Mouse (Mus musculus) heart, embryonic 12.5 days (tissue): ENCODE measurements around the gene Adck1. TPM values are rescaled to one million over a fixed set of nuclear protein-coding genes. Genes with fewer than 3 reads are reported as not detected.
A peak's percentile ranks its signal among the peaks of the same experiment; 100 is the strongest.
"Not testable (repeated sequence)": the region's sequence is repeated elsewhere in the genome, so short reads cannot be mapped to it uniquely, and the experiment has no call there.

Experiments used
- ATAC-seq: fragments of 200-750 bp; cut with Nextera tagmentation; 2 replicates; pipeline ENCODE4 v1.8.0; 2017; ENCODE audit warnings: moderate TSS enrichment, moderate library complexity; ENCODE audit not compliant: insufficient number of reproducible peaks, low FRiP score
- H3K27ac ChIP-seq: fragments of 300-500 bp; sonication (generic); 2 replicates; pipeline ENCODE4 v1.5.1; 2016; ENCODE audit warnings: mild to moderate bottlenecking, moderate library complexity; ENCODE audit not compliant: poor library complexity, severe bottlenecking
- H3K27me3 ChIP-seq: fragments of 300-500 bp; sonication (generic); replicated peaks from 2 replicates; pipeline ENCODE4 v1.6.1; 2016; ENCODE audit warnings: mild to moderate bottlenecking, moderate library complexity
- H3K36me3 ChIP-seq: fragments of 300-500 bp; sonication (generic); 2 replicates; pipeline ENCODE4 v1.6.1; 2016; ENCODE audit warnings: mild to moderate bottlenecking, moderate library complexity
- H3K4me1 ChIP-seq: fragments of 300-500 bp; sonication (generic); replicated peaks from 2 replicates; pipeline ENCODE4 v1.6.1; 2016; ENCODE audit warnings: mild to moderate bottlenecking
- H3K4me2 ChIP-seq: fragments of 300-500 bp; sonication (generic); 2 replicates; pipeline ENCODE4 v1.6.1; 2016; ENCODE audit warnings: mild to moderate bottlenecking, moderate library complexity
- H3K4me3 ChIP-seq: fragments of 300-500 bp; sonication (generic); 2 replicates; pipeline ENCODE4 v1.5.1; 2016; ENCODE audit warnings: mild to moderate bottlenecking
- H3K9ac ChIP-seq: fragments of 300-500 bp; sonication (generic); 2 replicates; pipeline ENCODE4 v1.6.1; 2016; ENCODE audit warnings: mild to moderate bottlenecking, moderate library complexity
- H3K9me3 ChIP-seq: fragments of 300-500 bp; sonication (generic); replicated peaks from 2 replicates; pipeline ENCODE4 v1.6.1; 2016; ENCODE audit warnings: mild to moderate bottlenecking, moderate library complexity
- WGBS: fragments of 180-500 bp; shearing (Covaris S2); methylation state at CpG from one replicate; pipeline ENCODE4 v1.1.7; 2016; 5-methylcytosine and 5-hydroxymethylcytosine counted together
- polyA plus RNA-seq: library from polyadenylated mRNA; unstranded; fragments of >200 nt; fragmentation: Nextera tagmentation; extraction: Ambion mirVana; gene quantifications from 2 replicates; pipeline ENCODE4 v1.2.1, GENCODE M21; 2016

Adck1 gene
- polyA plus RNA-seq, result 17.2 and 19.6 TPM in 2 replicates

DNA sequence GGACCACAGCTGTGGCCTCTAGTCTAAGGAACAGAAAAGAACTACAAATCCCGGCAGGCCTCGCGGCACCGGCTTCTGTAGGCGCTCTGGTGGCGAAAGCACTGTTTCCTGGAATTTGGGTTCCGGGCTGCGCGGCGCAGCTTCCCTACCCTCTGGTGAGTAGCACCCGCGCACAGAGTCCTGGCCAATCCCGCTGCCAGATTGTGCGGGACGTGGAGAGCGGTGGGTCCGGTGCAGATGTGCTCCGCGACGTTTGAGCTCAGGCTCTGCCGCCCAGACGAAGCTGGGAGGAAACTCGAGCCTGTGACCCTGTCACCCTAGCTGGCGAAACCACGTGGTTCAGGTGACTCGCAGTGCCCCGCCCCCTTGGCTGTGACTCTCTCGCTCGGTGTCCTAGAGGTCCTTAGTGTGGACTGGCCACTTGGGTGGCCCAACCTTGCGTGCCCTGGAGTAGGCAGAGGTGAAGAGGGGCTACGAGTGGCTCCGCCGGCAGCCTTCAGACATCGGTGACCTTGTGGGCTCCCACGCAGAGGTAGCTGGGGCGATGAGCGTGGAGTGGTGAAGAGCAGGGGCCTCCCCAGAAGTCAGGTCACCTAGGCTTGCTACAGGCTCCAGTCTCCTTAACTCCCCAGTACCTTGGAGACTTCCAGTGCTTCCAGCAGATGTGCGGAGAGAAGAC, at the start of gene Adck1:
Gene Adck1, plus strand, starts transcription at position 114 of the 679 bp plus-strand sequence.
- Histone ChIP-seq H3K27ac (peak within 1 kb of the TSS; percentile 74), H3K4me2 (peak within 1 kb of the TSS; percentile 84), H3K9me3 (no peaks in the 10 kb centered on the region), H3K27me3 (no peaks in the 10 kb centered on the region), H3K4me1 (0 out of 2 replicates have a peak, but pooled peaks cover 12% of the 10 kb centered on the region), H3K4me3 (peak within 1 kb of the TSS; percentile 76), H3K9ac (peak within 1 kb of the TSS; percentile 87), H3K36me3 (no peaks in the 10 kb centered on the region)
- ATAC-seq, result peak; percentile 96
- WGBS, result under 1% methylated on average over 38 of the region's 38 CpGs

DNA sequence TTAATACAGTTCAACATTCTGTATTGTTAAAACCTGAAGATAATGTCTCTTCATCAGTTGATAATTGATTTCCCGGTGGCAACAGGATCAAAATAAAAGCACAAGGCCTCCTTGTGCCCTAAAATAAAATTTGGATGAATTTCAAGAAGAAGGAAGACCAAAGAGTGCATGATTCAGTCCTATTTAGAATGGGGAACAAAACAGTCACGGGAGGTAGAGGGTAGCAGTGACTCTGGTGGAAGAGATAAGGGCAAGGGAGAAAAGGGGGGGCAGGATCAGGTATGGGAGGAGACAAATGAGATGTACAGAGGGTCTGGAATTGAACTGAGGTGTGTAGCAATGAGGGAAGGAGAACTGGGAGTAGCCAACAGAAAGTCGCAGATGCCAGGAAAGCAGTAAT, 45.8 kb upstream of the Adck1 start:
- no peaks in the 10 kb centered on the region for H3K4me1 ChIP-seq
- ATAC-seq, result no peak
- H3K36me3 ChIP-seq, result no peaks in the 10 kb centered on the region
- H3K4me2 ChIP-seq, result no peak overlapping the region
- no peak overlapping the region for H3K27ac ChIP-seq
- WGBS, result 64% methylated on average over 3 of the region's 3 CpGs
- H3K9ac ChIP-seq, result no peak overlapping the region
- H3K27me3 ChIP-seq, result no peaks in the 10 kb centered on the region
- peaks cover 16% of the 10 kb centered on the region for H3K9me3 ChIP-seq
- H3K4me3 ChIP-seq, result no peak overlapping the region

DNA sequence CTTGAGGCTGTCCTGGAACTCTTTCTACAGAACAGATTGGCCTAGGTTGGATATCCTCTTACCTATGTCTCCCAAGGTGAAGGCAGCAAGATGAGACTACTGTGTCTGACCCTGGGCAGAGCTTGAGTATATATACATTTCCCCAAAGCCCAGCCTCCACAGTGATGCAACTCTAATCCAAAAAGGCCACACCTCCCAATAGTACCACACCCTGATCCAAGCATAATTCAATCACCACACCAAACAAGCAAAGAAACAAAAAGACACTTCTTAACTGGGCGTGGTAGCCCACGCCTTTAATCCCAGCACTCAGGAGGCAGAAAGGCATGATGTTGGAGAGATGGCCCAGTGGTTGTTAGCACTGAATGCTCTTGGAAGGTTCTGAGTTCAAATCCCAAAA, 36.4 kb upstream of the Adck1 start, which contains the start of gene Gm5039:
Gene Gm5039, minus strand, starts transcription at position 101 of the 400 bp plus-strand sequence.
- not testable (repeated sequence) for H3K4me1 ChIP-seq, H3K9ac ChIP-seq, H3K4me2 ChIP-seq, H3K36me3 ChIP-seq, H3K27me3 ChIP-seq, H3K27ac ChIP-seq, ATAC-seq, H3K9me3 ChIP-seq, H3K4me3 ChIP-seq
- 82% methylated on average over 2 of the region's 2 CpGs for WGBS

DNA sequence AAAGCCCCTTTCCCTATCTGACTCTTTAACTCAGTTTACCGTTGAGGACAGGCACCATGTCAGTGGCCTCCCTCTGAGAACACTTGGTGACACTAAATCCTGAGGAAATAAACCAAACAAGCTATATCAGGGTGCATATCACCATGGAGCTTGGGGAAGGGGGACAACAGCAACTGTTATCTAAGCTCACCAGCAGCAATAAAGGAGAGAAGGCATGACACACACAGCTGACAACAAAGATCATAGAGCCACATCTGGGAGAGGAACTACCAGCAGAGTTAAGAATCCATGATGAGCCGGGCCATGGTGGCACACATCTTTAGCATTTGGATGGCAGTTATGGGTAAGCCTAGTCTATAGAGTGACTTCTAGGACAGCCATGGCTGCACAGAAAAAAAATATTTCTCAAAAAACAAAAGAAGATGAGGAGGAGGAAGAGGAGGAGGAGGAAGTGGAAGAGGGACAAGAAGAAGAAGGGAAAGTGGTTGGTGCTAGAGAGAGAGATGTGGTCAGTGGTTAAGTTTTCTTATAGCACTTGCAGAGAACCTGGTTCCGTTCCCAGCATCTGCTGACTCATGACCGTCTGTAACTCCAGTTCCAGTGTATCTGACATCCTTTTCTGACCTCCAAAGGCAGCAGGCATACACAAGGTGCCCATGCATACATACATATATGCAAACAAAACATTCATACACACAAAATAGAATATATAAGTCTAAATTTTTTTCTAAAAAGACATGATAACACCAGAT, 23.5 kb upstream of the Adck1 start:
- H3K27ac ChIP-seq, H3K4me3 ChIP-seq, H3K9me3 ChIP-seq, H3K4me2 ChIP-seq, H3K27me3 ChIP-seq, ATAC-seq, H3K4me1 ChIP-seq, H3K36me3 ChIP-seq, H3K9ac ChIP-seq: not testable (repeated sequence)
- 58% methylated on average over 4 of the region's 4 CpGs for WGBS

DNA sequence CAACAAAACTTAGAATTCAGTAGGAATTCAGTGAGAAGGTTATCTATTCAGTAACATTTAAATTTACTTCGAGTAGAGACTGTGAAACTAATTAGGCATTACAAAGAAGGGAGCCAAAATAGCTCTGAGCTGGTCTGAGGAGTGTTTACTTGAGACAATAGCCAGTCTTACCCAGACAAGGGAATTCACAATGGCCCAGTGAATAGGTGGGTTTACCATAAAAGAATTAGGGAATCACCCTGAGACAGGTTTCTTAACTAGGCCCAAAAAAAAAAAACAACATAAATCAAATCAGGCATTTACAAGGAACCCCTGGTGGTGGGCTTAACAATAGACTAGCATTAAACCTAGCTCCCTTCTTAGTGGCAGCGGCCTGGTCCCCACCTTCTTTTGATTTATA, 19.1 kb upstream of the Adck1 start:
- 57% methylated on average over 2 of the region's 2 CpGs for WGBS

DNA sequence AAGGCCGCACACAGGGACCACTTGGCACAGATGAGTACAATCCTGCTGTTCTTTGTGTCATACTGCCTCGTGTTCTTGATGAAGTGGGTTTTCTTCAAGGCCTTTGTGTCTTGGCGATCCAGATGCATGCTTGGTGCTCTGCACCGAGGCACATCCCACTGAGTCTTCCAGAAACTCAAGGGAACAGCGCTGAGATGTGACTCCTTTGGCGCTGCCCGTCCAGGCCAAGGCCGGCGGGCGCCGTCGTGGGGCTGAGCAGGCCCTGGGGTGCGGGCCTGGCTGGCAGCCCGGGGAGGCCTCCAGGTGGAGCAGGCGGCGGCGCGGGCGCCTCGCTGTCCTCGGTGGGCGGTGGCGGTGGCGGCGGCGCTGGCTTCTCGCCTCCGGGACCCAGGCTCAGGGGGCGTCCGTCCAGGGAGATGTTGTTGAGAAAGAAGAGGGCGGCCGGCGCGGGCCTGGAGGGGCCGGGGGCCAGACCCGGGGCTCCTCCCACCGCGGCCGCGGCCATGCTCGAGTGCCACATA, 6.1 kb upstream of the Adck1 start:
- no peaks in the 10 kb centered on the region for H3K9me3 ChIP-seq
- H3K36me3 ChIP-seq, result no peaks in the 10 kb centered on the region
- peak overlapping the region; percentile 85 for H3K4me2 ChIP-seq
- H3K27ac ChIP-seq, result no peak overlapping the region
- ATAC-seq, result peak; percentile 53; the same call in 1 of the 2 replicates
- WGBS, result 20% methylated on average over 34 of the region's 41 CpGs
- H3K4me3 ChIP-seq, result peak overlapping the region; percentile 55
- peak overlapping the region; percentile 78 for H3K9ac ChIP-seq
- H3K4me1 ChIP-seq, result no peaks in the 10 kb centered on the region; the same call in 1 of the 2 replicates
- no peaks in the 10 kb centered on the region for H3K27me3 ChIP-seq

More for the DNA sequence above, 19.1 kb upstream of the Adck1 start:
- H3K4me1 ChIP-seq, H3K27me3 ChIP-seq, H3K27ac ChIP-seq, H3K9ac ChIP-seq, ATAC-seq, H3K4me3 ChIP-seq, H3K36me3 ChIP-seq, H3K4me2 ChIP-seq: not testable (repeated sequence)
- peaks cover 11% of the 10 kb centered on the region for H3K9me3 ChIP-seq

DNA sequence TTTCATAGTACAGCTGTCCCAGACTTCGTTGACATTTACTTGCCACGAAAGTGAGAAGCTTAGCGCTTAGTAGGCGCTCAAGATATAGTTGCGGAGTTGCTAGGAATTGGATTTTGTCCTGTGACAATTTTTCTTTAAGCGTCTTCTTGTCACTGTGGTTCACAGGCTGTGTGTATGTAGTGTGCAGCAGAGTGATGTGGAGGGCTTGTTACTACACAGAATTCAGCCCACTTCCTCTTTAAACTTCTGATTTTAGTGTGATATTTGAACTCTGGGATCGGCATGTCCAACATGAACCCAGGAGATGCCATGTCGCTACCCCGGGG, 729 bp downstream of the Adck1 start:
- Histone ChIP-seq H3K27ac (no peak overlapping the region), H3K9me3 (no peaks in the 10 kb centered on the region)

DNA sequence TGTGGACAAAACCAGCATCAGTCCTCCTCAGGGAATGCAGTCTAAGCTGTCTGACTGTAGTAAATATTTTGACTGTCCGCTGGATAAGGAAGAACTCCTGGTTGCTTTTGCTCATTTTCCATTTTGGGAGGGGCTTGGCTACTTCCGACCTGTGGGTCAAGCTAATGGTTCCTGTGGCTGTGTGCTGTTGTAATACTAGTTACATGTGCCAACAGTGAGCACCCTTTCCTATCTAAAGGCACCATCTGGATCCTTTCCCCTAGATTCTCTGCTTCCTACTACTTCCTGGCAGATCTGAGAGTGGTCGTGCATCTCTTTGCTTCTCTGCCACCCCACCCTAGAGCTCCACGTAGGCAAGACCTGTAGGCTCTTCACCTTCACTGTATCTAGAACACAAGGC, 7.3 kb downstream of the Adck1 start:
- Histone ChIP-seq H3K4me3 (no peak overlapping the region), H3K9ac (no peak overlapping the region), H3K27ac (no peak overlapping the region), H3K9me3 (no peaks in the 10 kb centered on the region), H3K4me2 (no peak overlapping the region), H3K36me3 (peaks cover 13% of the 10 kb centered on the region), H3K27me3 (no peaks in the 10 kb centered on the region), H3K4me1 (0 out of 2 replicates have a peak, but pooled peaks cover 3% of the 10 kb centered on the region)
- ATAC-seq, result no peak
- 72% methylated on average over 4 of the region's 4 CpGs for WGBS

More for the DNA sequence above, 729 bp downstream of the Adck1 start:
- H3K27me3 ChIP-seq, result no peaks in the 10 kb centered on the region
- H3K4me2 ChIP-seq, result peak overlapping the region; percentile 84
- H3K9ac ChIP-seq, result peak overlapping the region; percentile 87
- no peaks in the 10 kb centered on the region for H3K36me3 ChIP-seq
- 51% methylated on average over 9 of the region's 9 CpGs for WGBS
- H3K4me3 ChIP-seq, result peak overlapping the region; percentile 76
- ATAC-seq, result no peak
- H3K4me1 ChIP-seq, result 0 out of 2 replicates have a peak, but pooled peaks cover 12% of the 10 kb centered on the region

DNA sequence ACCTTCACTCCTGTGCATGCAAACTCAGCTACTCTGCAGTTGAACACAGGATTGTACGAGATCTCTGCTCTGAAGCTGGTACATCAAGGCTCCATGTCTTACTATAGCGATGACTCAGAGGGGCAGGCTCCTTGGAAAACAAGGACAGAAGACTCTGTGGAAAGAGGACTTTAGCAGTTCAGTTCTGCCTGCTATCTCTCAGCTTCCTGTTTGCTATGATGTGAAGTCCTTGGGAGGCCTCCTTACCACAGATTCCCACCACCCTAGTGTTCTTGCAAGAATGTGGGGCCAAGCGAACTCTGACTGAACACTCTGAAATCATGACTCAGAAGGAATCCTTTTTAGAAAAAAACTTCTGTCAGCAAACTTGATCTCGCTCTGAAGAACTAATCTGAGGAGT, 8.3 kb downstream of the Adck1 start:
- 59% methylated on average over 4 of the region's 4 CpGs for whole genome bisulfite sequencing
- H3K4me1 ChIP-seq, result 0 out of 2 replicates have a peak, but pooled peaks cover 3% of the 10 kb centered on the region
- no peak for ATAC-seq
- H3K4me3 ChIP-seq, result no peak overlapping the region
- peaks cover 13% of the 10 kb centered on the region for H3K36me3 ChIP-seq
- H3K27ac ChIP-seq, result no peak overlapping the region
- no peaks in the 10 kb centered on the region for H3K9me3 ChIP-seq
- H3K9ac ChIP-seq, result no peak overlapping the region
- no peak overlapping the region for H3K4me2 ChIP-seq
- H3K27me3 ChIP-seq, result no peaks in the 10 kb centered on the region

DNA sequence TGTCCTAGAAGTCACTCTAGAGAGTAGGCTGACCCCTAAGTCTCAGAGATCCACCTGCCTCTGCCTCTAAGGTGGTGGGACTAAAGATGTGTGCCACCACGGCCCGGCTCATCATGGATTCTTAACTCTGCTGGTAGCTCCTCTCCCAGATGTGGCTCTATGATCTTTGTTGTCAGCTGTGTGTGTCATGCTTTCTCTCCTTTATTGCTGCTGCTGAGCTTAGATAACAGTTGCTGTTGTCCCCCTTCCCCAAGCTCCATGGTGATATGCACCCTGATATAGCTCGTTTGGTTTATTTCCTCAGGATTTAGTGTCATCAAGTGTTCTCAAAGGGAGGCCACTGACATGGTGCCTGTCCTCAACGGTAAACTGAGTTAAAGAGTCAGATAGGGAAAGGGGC, 9.3 kb downstream of the Adck1 start:
- ATAC-seq, H3K27me3 ChIP-seq, H3K9ac ChIP-seq, H3K27ac ChIP-seq, H3K9me3 ChIP-seq, H3K4me1 ChIP-seq, H3K4me2 ChIP-seq, H3K4me3 ChIP-seq: not testable (repeated sequence)
- 65% methylated on average over 4 of the region's 4 CpGs for WGBS
- peaks cover 13% of the 10 kb centered on the region for H3K36me3 ChIP-seq

DNA sequence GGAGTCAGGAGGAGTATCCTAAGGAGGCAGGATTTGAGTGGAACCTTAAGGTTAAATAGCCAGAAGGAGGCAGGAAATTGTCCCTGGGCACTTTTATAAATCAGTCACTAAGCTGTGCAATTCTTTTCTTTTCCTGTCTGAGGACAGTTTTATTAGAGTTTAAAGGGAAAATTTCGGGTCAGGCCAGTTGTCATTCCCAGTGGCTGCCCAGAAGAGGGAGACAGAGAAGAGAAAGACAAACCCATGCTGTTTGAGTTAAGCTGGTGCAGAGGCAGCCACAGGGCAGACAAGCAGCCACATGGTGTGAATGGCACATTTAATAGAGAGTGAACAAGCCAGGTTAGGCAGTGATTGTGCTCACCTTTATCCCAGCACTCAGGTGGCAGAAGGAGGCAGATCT, 10.0 kb downstream of the Adck1 start:
- not testable (repeated sequence) for ATAC-seq, H3K4me2 ChIP-seq, H3K9ac ChIP-seq, H3K4me3 ChIP-seq, H3K27me3 ChIP-seq, H3K4me1 ChIP-seq, H3K27ac ChIP-seq, H3K9me3 ChIP-seq
- 0% methylated on average over 1 of the region's 1 CpGs for WGBS
- H3K36me3 ChIP-seq, result peaks cover 13% of the 10 kb centered on the region
